In genomic region chr12:73687077-73688035, GRCm38 (mm10) we compare ENCODE assay signal across 8 mouse cellular contexts.
A peak's percentile ranks its signal among the peaks of the same experiment; 100 is the strongest.
DNase-seq lines count a peak whose midpoint lies in the region; ATAC-seq and TF ChIP-seq lines count a peak whose summit lies in the region.

No protein-coding gene starts in this region.

- peaks cover 8% of the 10 kb centered on the region for H3K4me1 ChIP-seq in hindbrain, embryonic 13.5 days (replicated peaks)
- no peaks in the 10 kb centered on the region; the same call in 1 of the 2 replicates for H3K4me1 ChIP-seq in hindbrain, embryonic 16.5 days (ENCODE audit: control insufficient read depth, insufficient read depth, low read depth, low read length)
- H3K4me1 ChIP-seq in heart, embryonic 10.5 days, result peaks cover 8% of the 10 kb centered on the region
- H3K4me1 ChIP-seq in midbrain, embryonic 13.5 days (replicated peaks), result peaks cover 9% of the 10 kb centered on the region; the same call in 1 of the 2 replicates

- 85% methylated on average over 20 of the region's 20 CpGs for WGBS in hindbrain, embryonic 13.5 days
- WGBS in hindbrain, embryonic 16.5 days, result 80% methylated on average over 20 of the region's 20 CpGs
- WGBS in heart, embryonic 10.5 days, result 70% methylated on average over 20 of the region's 20 CpGs
- WGBS in midbrain, embryonic 13.5 days, result 83% methylated on average over 20 of the region's 20 CpGs

- peak overlapping the region; percentile 45; the same call in 1 of the 2 replicates for H3K27ac ChIP-seq in hindbrain, embryonic 13.5 days
- H3K27ac ChIP-seq in hindbrain, embryonic 16.5 days (ENCODE audit: low read depth, low read length), result no peak overlapping the region
- H3K27ac ChIP-seq in heart, embryonic 10.5 days, result peak overlapping the region; percentile 47; the same call in 1 of the 2 replicates
- no peak overlapping the region for H3K27ac ChIP-seq in midbrain, embryonic 13.5 days

- H3K4me3 ChIP-seq in hindbrain, embryonic 13.5 days, result no peak overlapping the region
- no peak overlapping the region for H3K4me3 ChIP-seq in hindbrain, embryonic 16.5 days (ENCODE audit: low read length)
- H3K4me3 ChIP-seq in heart, embryonic 10.5 days, result no peak overlapping the region
- no peak overlapping the region for H3K4me3 ChIP-seq in midbrain, embryonic 13.5 days (replicated peaks)

- ATAC-seq in hindbrain, embryonic 13.5 days (ENCODE audit: low FRiP score), result no peak
- ATAC-seq in hindbrain, embryonic 16.5 days, result no peak
- ATAC-seq in midbrain, embryonic 13.5 days, result no peak

- peak; percentile 64 for DNase-seq in brain, embryonic 14.5 days (ENCODE audit: low read depth)
- peak; percentile 82 for DNase-seq in heart, embryonic 10.5 days (ENCODE audit: low spot score)
- peak; percentile 91 for DNase-seq in kidney, postnatal 14 days
- DNase-seq in urinary bladder, adult 2 months (ENCODE audit: low spot score), result peak; percentile 53
- DNase-seq in layer of hippocampus, adult 8-10 months (ENCODE audit: low spot score in 2 of 2), result no peak

- no peak for TF ChIP-seq POLR2A in brain, embryonic 14.5 days (IDR thresholded peaks at IDR 0.05; ENCODE audit: borderline replicate concordance, extremely low read depth, insufficient read depth, insufficient read length, poor library complexity, severe bottlenecking)

- H3K9ac ChIP-seq in hindbrain, embryonic 13.5 days, result no peak overlapping the region
- no peak overlapping the region for H3K9ac ChIP-seq in hindbrain, embryonic 16.5 days (ENCODE audit: low read depth, low read length)
- 0 out of 2 replicates have a peak overlapping the region, but pooled peaks have one; percentile 1 for H3K9ac ChIP-seq in midbrain, embryonic 13.5 days (replicated peaks)

- TF ChIP-seq CTCF in brain, embryonic 14.5 days (IDR thresholded peaks at IDR 0.05; ENCODE audit: borderline replicate concordance, extremely low read depth, insufficient read depth, insufficient read length), result peak; percentile 40; the same call in 1 of the 2 replicates

- H3K4me2 ChIP-seq in hindbrain, embryonic 13.5 days, result no peak overlapping the region
- no peak overlapping the region for H3K4me2 ChIP-seq in hindbrain, embryonic 16.5 days (ENCODE audit: low read length)
- H3K4me2 ChIP-seq in midbrain, embryonic 13.5 days (replicated peaks), result no peak overlapping the region

- no peaks in the 10 kb centered on the region for H3K27me3 ChIP-seq in hindbrain, embryonic 13.5 days
- no peaks in the 10 kb centered on the region for H3K27me3 ChIP-seq in hindbrain, embryonic 16.5 days (replicated peaks; ENCODE audit: control insufficient read depth, insufficient read depth, low read length)
- no peaks in the 10 kb centered on the region for H3K27me3 ChIP-seq in heart, embryonic 10.5 days (ENCODE audit: insufficient read depth, poor library complexity, severe bottlenecking)
- H3K27me3 ChIP-seq in midbrain, embryonic 13.5 days, result no peaks in the 10 kb centered on the region

- no peaks in the 10 kb centered on the region for H3K9me3 ChIP-seq in hindbrain, embryonic 13.5 days
- H3K9me3 ChIP-seq in hindbrain, embryonic 16.5 days (ENCODE audit: control insufficient read depth, low read length), result no peaks in the 10 kb centered on the region
- H3K9me3 ChIP-seq in heart, embryonic 10.5 days, result no peaks in the 10 kb centered on the region
- H3K9me3 ChIP-seq in midbrain, embryonic 13.5 days, result no peaks in the 10 kb centered on the region

- no peaks in the 10 kb centered on the region for H3K36me3 ChIP-seq in hindbrain, embryonic 13.5 days
- H3K36me3 ChIP-seq in hindbrain, embryonic 16.5 days (ENCODE audit: control insufficient read depth, insufficient read depth, low read length), result no peaks in the 10 kb centered on the region
- no peaks in the 10 kb centered on the region for H3K36me3 ChIP-seq in heart, embryonic 10.5 days
- no peaks in the 10 kb centered on the region for H3K36me3 ChIP-seq in midbrain, embryonic 13.5 days

Comparison
In these comparisons a context has a peak if more than half of its experiments do, and no peak if none do; other contexts are left out.
1. H3K27ac ChIP-seq: peak in hindbrain, embryonic 13.5 days (single experiment) and heart, embryonic 10.5 days (single experiment); none in hindbrain, embryonic 16.5 days (single experiment) and midbrain, embryonic 13.5 days (single experiment).
2. DNase-seq: peak in brain, embryonic 14.5 days (single experiment), heart, embryonic 10.5 days (single experiment), kidney, postnatal 14 days (single experiment) and urinary bladder, adult 2 months (single experiment); none in layer of hippocampus, adult 8-10 months (0 of 2).